Mouse (Mus musculus) frontal cortex, adult 2 months (tissue): ENCODE measurements around the gene Nfatc2. TPM values are rescaled to one million over a fixed set of nuclear protein-coding genes. Genes with fewer than 3 reads are reported as not detected.

ENCODE experiments used
- DNase-seq, 2 experiments: peaks; one replicate each; pipeline ENCODE4 v3.0.0; 2022; ENCODE audit warnings: low spot score in 1 of 2; ENCODE audit errors: extremely low spot score in 1 of 2
- polyA plus RNA-seq: library from polyadenylated mRNA; depleted of rRNA; stranded (reverse); fragments of >200 nt; gene quantifications from 2 replicates; pipeline ENCODE4 v1.2.3, GENCODE M21; 2012; rRNA removed

The Nfatc2 gene
- polyA plus RNA-seq, 1 experiment, result 7.6 TPM

GRCm38 (mm10) chr2:168450977-168451376, 150.5 kb downstream of the Nfatc2 start:
- DNase-seq, result no peak

GRCm38 (mm10) chr2:168448054-168448453, 153.4 kb downstream of the Nfatc2 start:
- no peak for DNase-seq

- no peak for DNase-seq
Observed at GRCm38 (mm10) chr2:168447601-168448000, 153.9 kb downstream of the Nfatc2 start.

- peak in 1 of 2 experiments; percentile 82 for DNase-seq
Observed at GRCm38 (mm10) chr2:168445211-168445810, 156.1 kb downstream of the Nfatc2 start.

- DNase-seq, result no peak
Observed at GRCm38 (mm10) chr2:168444126-168444525, 157.3 kb downstream of the Nfatc2 start.

GRCm38 (mm10) chr2:168441494-168441893, 160.0 kb downstream of the Nfatc2 start:
- no peak for DNase-seq

- peak; percentile 88 to 94 for DNase-seq
Observed at GRCm38 (mm10) chr2:168440918-168441328, 160.5 kb downstream of the Nfatc2 start.

- DNase-seq, result peak; percentile 29 to 75
Observed at GRCm38 (mm10) chr2:168438981-168439452, 162.4 kb downstream of the Nfatc2 start.

GRCm38 (mm10) chr2:168434187-168434586, 167.3 kb downstream of the Nfatc2 start:
- DNase-seq, result no peak

GRCm38 (mm10) chr2:168433392-168433791, 168.1 kb downstream of the Nfatc2 start:
- DNase-seq, result no peak

- peak; percentile 34 to 56 for DNase-seq
Observed at GRCm38 (mm10) chr2:168432394-168432793, 169.1 kb downstream of the Nfatc2 start.

- DNase-seq, result no peak
Observed at GRCm38 (mm10) chr2:168429598-168429997, 171.9 kb downstream of the Nfatc2 start.

- DNase-seq, result peak in 1 of 2 experiments; percentile 58
Observed at GRCm38 (mm10) chr2:168428375-168428901, 173.0 kb downstream of the Nfatc2 start.

Other genes with a start within 250 kb of the Nfatc2 start
- gene Atp9a, start 140.8 kb upstream of the Nfatc2 start, polyA plus RNA-seq, result 219 and 239 TPM in 2 replicates
- gene Sall4, start 166.3 kb upstream of the Nfatc2 start, polyA plus RNA-seq, result 0.22 and 0.74 TPM in 2 replicates